Mouse (Mus musculus): ENCODE results near the gene Relb.

DNA sequence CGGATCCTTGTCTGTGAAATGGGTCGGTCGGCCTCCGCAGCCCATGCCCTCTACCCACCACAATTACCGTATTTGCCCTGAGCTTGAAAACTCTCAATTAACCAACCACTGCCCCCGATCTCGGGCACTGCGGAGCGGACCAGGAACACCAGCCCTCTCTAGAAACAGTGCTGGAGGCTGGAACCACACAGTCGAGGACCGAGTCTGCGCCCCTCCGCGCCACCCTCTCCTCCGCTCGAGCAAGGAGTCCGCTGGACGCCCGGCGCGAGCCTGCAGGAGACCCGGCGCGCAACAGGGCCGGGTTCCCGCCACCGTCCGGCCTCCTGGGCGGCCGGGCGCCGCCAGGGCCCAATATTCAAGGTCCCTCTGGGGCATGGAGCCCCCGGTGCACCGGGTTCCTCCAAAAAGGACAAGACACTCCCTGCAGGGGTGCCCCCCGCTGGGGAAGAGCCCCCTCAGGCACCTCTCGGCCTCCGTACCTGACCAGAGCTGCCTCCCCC, 35.3 kb upstream of the Relb start:
- TF ChIP-seq GATA1 (IDR thresholded peaks at IDR 0.05; ENCODE audit: low read length) (no peak), TAL1 (IDR thresholded peaks at IDR 0.05; ENCODE audit: low read length) (no peak)

All from erythroblast, embryonic 14.5 days (primary cell).